In genomic region chr10:8833816-8834464, GRCm38 (mm10) we compare ENCODE assay signal across 8 mouse cellular contexts. TPM values are rescaled to one million over a fixed set of nuclear protein-coding genes. Genes with fewer than 3 reads are reported as not detected.
DNase-seq lines count a peak whose midpoint lies in the region; TF ChIP-seq lines count a peak whose summit lies in the region.

No protein-coding gene starts in this region.

- peak; percentile 76 for TF ChIP-seq CTCF in layer of hippocampus, adult 2 months (conservative IDR thresholded peaks at IDR 0.05)

- no peak overlapping the region for H3K4me3 ChIP-seq in layer of hippocampus, adult 2 months

- peak; percentile 15 for DNase-seq in adrenal gland, adult 8-10 months
- DNase-seq in adrenal gland, adult 18-20 months (ENCODE audit: low spot score in 2 of 2): no peak
- DNase-seq in layer of hippocampus, adult 2 months (ENCODE audit: low spot score in 2 of 2): no peak
- no peak for DNase-seq in layer of hippocampus, adult 18-20 months (ENCODE audit: low spot score in 2 of 2)
- peak; percentile 40 to 57 for DNase-seq in adrenal gland, postnatal 36 days
- peak; percentile 35 for DNase-seq in lung, postnatal 25 days (ENCODE audit: low spot score)
- no peak for DNase-seq in cerebellum, adult 9-10 months
- no peak for DNase-seq in c-Kit-positive CD71-positive TER-119-positive erythroid progenitor cells, embryonic 14.5 days (ENCODE audit: low spot score)

- H3K27ac ChIP-seq in layer of hippocampus, adult 2 months: 0 out of 2 replicates have a peak overlapping the region, but pooled peaks have one; percentile 36

RNA-seq across cellular contexts. Expression of gene Sash1, which starts 51.9 kb away (rescaled TPM):
- 10 to 100 TPM; 24.4 to 37.2 (median 27.9) TPM for total RNA-seq in adrenal gland, adult 8-10 months (2022)
- total RNA-seq in adrenal gland, adult 18-20 months (2021): 10 to 100 TPM; 35.1 to 83.4 TPM
- 10 to 100 TPM; 75.7 to 86.0 TPM for total RNA-seq in layer of hippocampus, adult 2 months (2021)
- 10 to 100 TPM; 78.9 to 79.8 TPM for total RNA-seq in layer of hippocampus, adult 18-20 months (2021)
- total RNA-seq in adrenal gland, postnatal 36 days (2021): 10 to 100 TPM; 25.6 to 28.4 TPM

Comparison
In these comparisons a context has a peak if more than half of its experiments do, and no peak if none do; other contexts are left out.
1. DNase-seq: peak in adrenal gland, adult 8-10 months (single experiment), adrenal gland, postnatal 36 days (2 of 2) and lung, postnatal 25 days (single experiment); none in adrenal gland, adult 18-20 months (0 of 2), layer of hippocampus, adult 2 months (0 of 2), layer of hippocampus, adult 18-20 months (0 of 2), cerebellum, adult 9-10 months (single experiment) and c-Kit-positive CD71-positive TER-119-positive erythroid progenitor cells, embryonic 14.5 days (single experiment).